Mouse (Mus musculus) ES-Bruce4 (cell line): ENCODE measurements around the gene Inha. TPM values are rescaled to one million over a fixed set of nuclear protein-coding genes. Genes with fewer than 3 reads are reported as not detected.

Experiments
- H3K27ac ChIP-seq: 2 replicates; pipeline ENCODE4 v1.5.1; 2012; ENCODE audit warnings: low read length, inconsistent platforms; ENCODE audit not compliant: insufficient read depth
- H3K27me3 ChIP-seq: 2 replicates; pipeline ENCODE4 v1.6.1; 2012; ENCODE audit warnings: mild to moderate bottlenecking, low read length, inconsistent platforms; ENCODE audit not compliant: control insufficient read depth, poor library complexity, insufficient read depth, severe bottlenecking
- H3K36me3 ChIP-seq: 2 replicates; pipeline ENCODE4 v1.6.1; 2012; ENCODE audit warnings: inconsistent platforms, mild to moderate bottlenecking, low read length, moderate library complexity; ENCODE audit not compliant: control insufficient read depth, poor library complexity, insufficient read depth, severe bottlenecking
- H3K4me1 ChIP-seq: one replicate; pipeline ENCODE4 v1.8.1; 2011; ENCODE audit warnings: low read length; ENCODE audit not compliant: control insufficient read depth, insufficient read depth
- H3K4me3 ChIP-seq: 2 replicates; pipeline ENCODE4 v1.5.1; 2011; ENCODE audit warnings: low read depth, mild to moderate bottlenecking, low read length
- H3K9ac ChIP-seq: 2 replicates; pipeline ENCODE4 v1.6.1; 2012; ENCODE audit warnings: low read depth, mild to moderate bottlenecking, inconsistent platforms; ENCODE audit not compliant: poor library complexity, severe bottlenecking
- H3K9me3 ChIP-seq: replicated peaks from 2 replicates; pipeline ENCODE4 v1.6.1; 2012; ENCODE audit warnings: mild to moderate bottlenecking, low read length, inconsistent platforms; ENCODE audit not compliant: control insufficient read depth, poor library complexity, insufficient read depth, severe bottlenecking
- CTCF ChIP-seq: IDR thresholded peaks from one replicate; pipeline ENCODE4 v1.8.1; 2011; ENCODE audit warnings: low read depth, low read length
- EP300 ChIP-seq: IDR thresholded peaks from 2 replicates; pipeline ENCODE4 v1.6.1; 2011; ENCODE audit warnings: low read depth, low read length; ENCODE audit not compliant: insufficient read depth
- POLR2A ChIP-seq: IDR thresholded peaks from one replicate; pipeline ENCODE4 v1.8.1; 2011; ENCODE audit warnings: low read length; ENCODE audit not compliant: insufficient read depth
- polyA plus RNA-seq: library from polyadenylated mRNA; stranded (reverse); fragments of >200 nt; gene quantifications from 2 replicates; pipeline ENCODE4 v1.2.4, GENCODE M21; 2011; ENCODE audit warnings: low read depth; ENCODE audit not compliant: missing spikeins, insufficient read depth, insufficient read length

Gene Inha
- polyA plus RNA-seq, 1 experiment: 1.9 TPM

DNA sequence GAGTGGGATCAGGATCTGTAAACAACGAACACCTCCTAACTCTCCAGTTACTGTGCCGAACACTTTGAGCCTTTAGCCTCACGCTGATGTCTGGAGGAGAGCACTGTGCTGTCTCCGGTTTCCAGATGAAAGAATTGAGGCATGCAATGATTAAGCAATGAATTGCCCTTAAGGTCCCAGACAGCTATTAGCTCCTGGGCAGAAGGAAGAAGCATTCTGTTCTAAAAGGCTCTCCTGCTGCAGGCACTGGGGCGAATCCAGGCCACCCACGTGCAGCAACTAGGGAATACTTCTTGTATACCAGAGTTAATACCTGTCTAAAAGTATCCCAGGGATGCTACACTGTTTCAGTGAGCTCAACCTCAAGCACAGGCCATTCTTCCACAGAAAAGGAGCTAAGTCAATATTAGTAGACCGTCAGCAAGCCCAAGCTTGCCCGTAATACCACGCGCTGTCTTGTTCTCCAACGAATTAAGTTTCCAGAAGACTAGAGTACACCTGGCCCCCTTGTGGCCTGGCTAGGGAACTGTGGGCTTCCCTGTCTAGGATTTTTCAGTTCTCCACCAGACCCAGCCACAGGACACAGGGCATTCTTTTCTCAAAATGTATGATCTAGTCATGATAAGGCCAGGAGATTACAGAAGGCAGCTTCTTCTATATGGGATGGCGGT is 11.9 kb upstream of the Inha start:
- Histone ChIP-seq H3K4me1 (no peaks in the 10 kb centered on the region), H3K9ac (peak overlapping the region; percentile 15; the same call in 1 of the 2 replicates), H3K27ac (peak overlapping the region; percentile 48), H3K27me3 (no peaks in the 10 kb centered on the region), H3K9me3 (no peaks in the 10 kb centered on the region), H3K4me3 (no peak overlapping the region), H3K36me3 (no peaks in the 10 kb centered on the region)
- peak; percentile 47 for TF ChIP-seq CTCF
- TF ChIP-seq EP300: no peak

DNA sequence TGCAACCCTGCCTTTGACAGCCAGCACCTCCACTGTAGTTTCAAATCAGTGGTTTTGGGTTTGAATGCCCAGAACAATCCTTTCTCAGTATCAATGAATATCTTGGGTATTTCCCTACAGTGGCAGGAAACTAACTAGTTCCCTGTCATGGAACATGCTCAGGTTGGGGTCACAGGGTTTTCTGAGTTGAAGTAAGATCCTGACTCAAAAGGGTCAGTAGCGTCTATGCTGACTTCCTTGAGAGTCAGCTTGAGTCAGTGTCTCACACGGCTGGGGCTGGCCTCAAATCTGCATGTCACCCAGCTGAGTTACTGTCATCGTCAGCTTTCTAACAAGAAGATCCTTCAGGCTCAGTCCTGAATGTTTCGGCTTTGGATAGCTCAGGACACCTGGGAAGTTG is 8.0 kb upstream of the Inha start:
- Histone ChIP-seq H3K9me3 (no peaks in the 10 kb centered on the region), H3K4me3 (no peak overlapping the region), H3K27me3 (no peaks in the 10 kb centered on the region), H3K27ac (no peak overlapping the region), H3K36me3 (no peaks in the 10 kb centered on the region), H3K4me1 (no peaks in the 10 kb centered on the region), H3K9ac (no peak overlapping the region)
- TF ChIP-seq CTCF (no peak), EP300 (no peak)

DNA sequence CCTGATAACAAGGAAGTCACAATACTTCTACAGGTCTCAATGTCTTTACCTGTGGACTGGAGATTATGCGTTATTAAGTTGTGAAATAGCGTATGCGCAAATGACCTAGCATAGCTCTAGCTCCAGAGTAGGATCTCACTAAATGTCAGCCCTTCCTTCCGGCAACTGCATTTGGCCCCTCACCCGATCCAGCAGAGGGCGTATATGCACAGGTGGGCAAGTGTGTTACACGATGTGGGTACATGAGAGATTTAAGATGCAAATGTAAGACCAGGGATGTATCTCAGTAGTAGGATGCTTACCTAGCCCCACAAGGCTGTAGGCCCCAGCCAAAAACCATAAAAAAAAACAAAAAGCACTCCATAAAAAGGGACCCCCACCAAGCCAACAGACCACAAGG is 7.4 kb upstream of the Inha start:
- Histone ChIP-seq H3K27ac (no peak overlapping the region), H3K27me3 (no peaks in the 10 kb centered on the region), H3K9ac (no peak overlapping the region), H3K9me3 (no peaks in the 10 kb centered on the region), H3K36me3 (no peaks in the 10 kb centered on the region), H3K4me3 (no peak overlapping the region), H3K4me1 (peaks cover 1% of the 10 kb centered on the region)
- TF ChIP-seq CTCF: peak; percentile 67
- TF ChIP-seq POLR2A: no peak

DNA sequence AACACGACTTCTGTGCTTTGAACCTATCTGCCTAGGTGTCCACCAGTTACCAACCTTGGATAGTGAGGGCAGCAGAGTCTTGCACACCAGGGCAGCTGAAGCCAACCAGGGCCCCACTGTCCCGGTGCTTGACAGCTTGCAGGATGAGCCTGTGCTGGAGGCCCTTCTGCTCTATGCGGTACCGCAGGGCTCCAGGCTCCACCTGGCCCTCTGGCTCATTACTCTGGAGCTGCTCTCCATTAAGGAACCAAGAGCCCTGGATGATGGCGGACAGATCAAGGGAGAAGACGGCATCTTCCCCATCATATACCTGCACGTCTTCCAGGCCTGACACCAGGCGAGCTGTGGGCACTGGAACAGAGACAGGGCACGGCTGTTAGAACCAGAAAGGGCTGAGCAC is 5.0 kb upstream of the Inha start:
- TF ChIP-seq CTCF: no peak
- TF ChIP-seq POLR2A: no peak
- no peak for TF ChIP-seq EP300
- Histone ChIP-seq H3K4me1 (peaks cover 4% of the 10 kb centered on the region), H3K27ac (no peak overlapping the region), H3K4me3 (no peak overlapping the region), H3K27me3 (no peaks in the 10 kb centered on the region), H3K9me3 (no peaks in the 10 kb centered on the region), H3K36me3 (no peaks in the 10 kb centered on the region), H3K9ac (no peak overlapping the region)

DNA sequence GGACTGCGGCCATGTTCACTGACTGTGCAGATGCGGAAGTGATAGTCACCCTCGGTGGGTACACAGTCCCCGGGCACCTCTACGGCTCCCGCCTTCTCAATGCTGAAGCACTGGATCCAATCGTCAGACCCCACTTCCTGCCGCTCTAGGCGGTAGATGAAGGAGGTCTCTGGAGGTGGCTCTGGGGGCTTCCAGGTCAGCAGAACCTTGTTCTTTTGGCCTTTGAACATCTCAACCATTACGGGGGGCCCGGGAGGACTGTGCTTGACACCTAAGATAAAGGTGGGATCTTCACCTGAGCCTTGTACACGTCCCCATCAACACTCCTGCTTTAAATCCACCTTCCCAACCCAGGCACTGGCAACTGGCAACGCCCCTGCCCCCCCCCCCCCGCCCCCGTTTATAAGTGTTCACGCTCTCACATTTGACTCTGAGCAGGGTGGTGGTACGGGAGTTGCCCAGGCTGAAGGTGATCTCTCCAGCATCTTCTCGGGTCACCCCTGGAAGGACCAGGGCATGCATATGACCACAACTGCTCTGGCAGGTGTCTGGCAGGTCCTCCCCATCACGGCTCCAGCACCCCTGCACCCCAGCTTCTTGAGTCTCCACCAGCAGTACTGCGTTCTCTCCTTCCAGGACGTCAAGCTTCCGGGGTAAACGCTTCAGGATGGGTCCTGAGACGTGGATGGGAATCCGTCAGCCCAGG is 3.8 kb upstream of the Inha start:
- peaks cover 5% of the 10 kb centered on the region for H3K4me1 ChIP-seq
- H3K4me3 ChIP-seq: peak overlapping the region; percentile 10
- H3K9ac ChIP-seq: no peak overlapping the region
- no peaks in the 10 kb centered on the region for H3K9me3 ChIP-seq
- TF ChIP-seq EP300: no peak
- TF ChIP-seq CTCF: no peak
- no peak for TF ChIP-seq POLR2A
- H3K27ac ChIP-seq: no peak overlapping the region
- no peaks in the 10 kb centered on the region for H3K27me3 ChIP-seq
- no peaks in the 10 kb centered on the region for H3K36me3 ChIP-seq

DNA sequence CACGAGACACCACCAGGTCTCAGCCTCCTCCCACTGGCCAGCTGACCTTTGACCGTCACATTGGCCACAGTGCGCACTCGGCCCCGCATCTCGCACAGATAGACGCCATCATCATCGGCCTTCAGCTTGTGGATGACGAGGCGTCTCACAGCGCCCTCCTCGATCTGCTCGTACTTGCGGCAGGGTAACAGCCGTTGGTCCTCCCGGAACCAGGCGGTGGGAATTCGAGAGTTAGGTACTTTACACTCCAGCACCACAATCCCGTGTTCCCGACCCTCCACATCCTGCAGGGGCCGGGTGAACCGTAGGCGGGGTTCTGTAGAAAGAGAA is 3.3 kb upstream of the Inha start:
- H3K27ac ChIP-seq: no peak overlapping the region
- H3K9me3 ChIP-seq: no peaks in the 10 kb centered on the region
- H3K9ac ChIP-seq: no peak overlapping the region
- TF ChIP-seq CTCF (no peak), POLR2A (no peak), EP300 (no peak)
- peaks cover 5% of the 10 kb centered on the region for H3K4me1 ChIP-seq
- peak overlapping the region; percentile 10 for H3K4me3 ChIP-seq
- H3K27me3 ChIP-seq: no peaks in the 10 kb centered on the region
- no peaks in the 10 kb centered on the region for H3K36me3 ChIP-seq
